Comparison of ENCODE assay signal across 22 mouse cellular contexts in the genomic region with DNA sequence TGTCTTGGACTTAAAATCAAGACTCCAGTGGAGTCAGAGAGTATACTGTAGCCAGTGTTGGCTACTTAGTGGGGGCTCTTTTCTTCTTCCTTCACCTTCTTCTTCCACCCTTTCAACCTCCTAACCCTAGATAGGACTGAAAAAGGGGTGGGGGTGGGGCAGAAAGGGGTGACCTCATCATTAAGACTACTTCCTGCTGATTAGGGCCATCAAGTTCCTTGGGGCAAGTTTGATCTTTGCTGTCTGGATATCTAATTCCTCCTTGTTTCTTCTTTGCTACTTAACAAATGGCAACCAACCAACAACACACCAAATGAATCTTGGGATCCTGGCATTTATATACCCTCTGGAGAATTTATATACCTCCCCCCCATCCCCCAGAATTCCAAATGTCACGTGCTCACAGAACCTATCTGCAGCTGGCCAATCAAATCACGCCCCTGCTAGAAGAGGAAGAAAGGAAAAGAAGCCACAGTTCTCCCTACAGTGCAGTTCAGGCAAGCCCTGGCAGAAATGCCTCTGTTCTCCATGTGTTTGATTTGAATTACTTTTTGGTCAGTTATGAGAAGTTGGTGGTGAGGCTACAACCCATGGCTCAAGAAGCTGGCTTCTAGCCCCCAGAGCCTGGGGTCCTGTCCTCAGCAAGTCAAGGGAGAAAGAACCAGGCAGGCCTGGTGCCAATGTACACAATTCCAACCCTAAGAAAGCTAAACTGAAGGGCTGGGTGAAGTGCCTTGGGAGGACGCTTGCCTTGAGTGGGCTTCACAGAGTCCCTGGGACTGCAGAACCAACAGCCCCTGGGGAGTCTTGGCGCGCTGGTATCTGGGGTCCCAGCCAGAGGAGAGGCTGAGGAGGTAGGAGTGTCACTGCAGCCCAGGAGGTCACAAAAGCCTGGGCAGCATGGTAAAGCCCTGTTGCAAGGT. TPM values are rescaled to one million over a fixed set of nuclear protein-coding genes. Genes with fewer than 3 reads are reported as not detected.
DNase-seq lines count a peak whose midpoint lies in the region; ATAC-seq and TF ChIP-seq lines count a peak whose summit lies in the region.
"Had no signal": no experiment of that assay in that cellular context is flagged by ENCODE, and none has a peak within 500 bp of the region (broad histone marks: within the 10 kb centered on the region; RNA-seq: fewer than 3 reads in every experiment).

No protein-coding gene starts in this region.

- 70% methylated on average over 5 of the region's 5 CpGs for WGBS in intestine, postnatal 0 days
- WGBS in intestine, embryonic 15.5 days, result 65% methylated on average over 5 of the region's 5 CpGs
- 54% methylated on average over 5 of the region's 5 CpGs for WGBS in lung, postnatal 0 days

- no peak overlapping the region for H3K4me2 ChIP-seq in intestine, postnatal 0 days (replicated peaks; ENCODE audit: low read depth)
- no peak overlapping the region for H3K4me2 ChIP-seq in intestine, embryonic 15.5 days (replicated peaks)
- H3K4me2 ChIP-seq in lung, postnatal 0 days (replicated peaks; ENCODE audit: low read depth, low read length), result no peak overlapping the region
- H3K4me2 ChIP-seq: embryonic facial prominence, embryonic 12.5 days; forebrain, embryonic 13.5 days; hindbrain, embryonic 13.5 days; midbrain, embryonic 11.5 days had no signal

- ATAC-seq in intestine, postnatal 0 days, result no peak
- no peak for ATAC-seq in intestine, embryonic 15.5 days
- ATAC-seq in lung, postnatal 0 days, result peak; percentile 71
- ATAC-seq: forebrain, embryonic 13.5 days; inflammation-experienced regulatory T-cells, adult 6 months had no signal

- no peaks in the 10 kb centered on the region for H3K4me1 ChIP-seq in intestine, postnatal 0 days (replicated peaks; ENCODE audit: control insufficient read depth, insufficient read depth, low read length)
- peaks cover 26% of the 10 kb centered on the region for H3K4me1 ChIP-seq in intestine, embryonic 15.5 days (replicated peaks)
- H3K4me1 ChIP-seq in MEL (ENCODE audit: control insufficient read depth in 1 of 2, insufficient read depth in 2 of 2, low read length in 2 of 2), result peaks cover 10 to 37% of the 10 kb centered on the region in 2 experiments
- H3K4me1 ChIP-seq in bone marrow macrophage, adult 2 months (ENCODE audit: control insufficient read depth, insufficient read depth, low read length), result peaks cover 8% of the 10 kb centered on the region
- peaks cover 12% of the 10 kb centered on the region; the same call in 1 of the 2 replicates for H3K4me1 ChIP-seq in lung, postnatal 0 days (ENCODE audit: insufficient read depth, low read depth, low read length)

- H3K79me2 ChIP-seq in MEL (ENCODE audit: control insufficient read depth, insufficient read depth, low read length, poor library complexity), result peaks cover 6% of the 10 kb centered on the region; the same call in 1 of the 2 replicates

- no peak for TF ChIP-seq RAD21 in MEL (IDR thresholded peaks at IDR 0.05; ENCODE audit: low read depth, low read length)

- no peak overlapping the region for H3K9ac ChIP-seq in intestine, postnatal 0 days (ENCODE audit: low read depth, low read length)
- no peak overlapping the region for H3K9ac ChIP-seq in intestine, embryonic 15.5 days
- no peak overlapping the region for H3K9ac ChIP-seq in MEL (ENCODE audit: control insufficient read depth, low read depth, low read length, poor library complexity, severe bottlenecking)
- H3K9ac ChIP-seq in lung, postnatal 0 days (replicated peaks; ENCODE audit: low read depth), result no peak overlapping the region
- H3K9ac ChIP-seq: embryonic facial prominence, embryonic 12.5 days; forebrain, embryonic 13.5 days; hindbrain, embryonic 13.5 days had no signal

- TF ChIP-seq EP300 in MEL (IDR thresholded peaks at IDR 0.05; ENCODE audit: low read depth in 1 of 2, low read length in 2 of 2), result peak in 1 of 2 experiments; percentile 32; a peak in 1 of 4 replicates
- TF ChIP-seq EP300 in lung, postnatal 0 days (IDR thresholded peaks at IDR 0.05), result no peak

- peak in 1 of 2 experiments; percentile 43; a peak in 1 of 4 replicates for TF ChIP-seq POLR2A in MEL (IDR thresholded peaks at IDR 0.05; ENCODE audit: control insufficient read depth in 1 of 2, insufficient read depth in 1 of 2, low read depth in 1 of 2, low read length in 2 of 2, poor library complexity in 1 of 2)
- no peak for TF ChIP-seq POLR2A in bone marrow macrophage, adult 2 months (IDR thresholded peaks at IDR 0.05; ENCODE audit: borderline replicate concordance, low read depth, low read length)

- H3K36me3 ChIP-seq in intestine, postnatal 0 days (ENCODE audit: control insufficient read depth, insufficient read depth), result no peaks in the 10 kb centered on the region
- H3K36me3 ChIP-seq in intestine, embryonic 15.5 days, result no peaks in the 10 kb centered on the region
- H3K36me3 ChIP-seq in MEL (ENCODE audit: control insufficient read depth in 1 of 2, insufficient read depth in 2 of 2, low read length in 2 of 2), result peaks cover 0 to 24% of the 10 kb centered on the region in 2 experiments; a peak in 2 of 4 replicates
- H3K36me3 ChIP-seq in lung, postnatal 0 days (ENCODE audit: insufficient read depth, low read length), result no peaks in the 10 kb centered on the region

- H3K27ac ChIP-seq in intestine, postnatal 0 days (ENCODE audit: low read depth, low read length), result peak overlapping the region; percentile 35
- H3K27ac ChIP-seq in intestine, embryonic 15.5 days, result no peak overlapping the region
- H3K27ac ChIP-seq in MEL (ENCODE audit: control insufficient read depth, low read depth, low read length), result peak overlapping the region; percentile 17; the same call in 1 of the 2 replicates
- H3K27ac ChIP-seq in bone marrow macrophage, adult 2 months (ENCODE audit: insufficient read depth, low read depth, low read length), result peak overlapping the region; percentile 28
- H3K27ac ChIP-seq in lung, postnatal 0 days (ENCODE audit: low read length), result no peak overlapping the region
- H3K27ac ChIP-seq: embryonic facial prominence, embryonic 12.5 days; forebrain, embryonic 13.5 days; hindbrain, embryonic 13.5 days; macrophage had no signal

- no peaks in the 10 kb centered on the region for H3K9me3 ChIP-seq in intestine, postnatal 0 days (ENCODE audit: control insufficient read depth)
- H3K9me3 ChIP-seq in intestine, embryonic 15.5 days, result no peaks in the 10 kb centered on the region
- no peaks in the 10 kb centered on the region for H3K9me3 ChIP-seq in MEL (replicated peaks; ENCODE audit: insufficient read depth, low read length)
- no peaks in the 10 kb centered on the region for H3K9me3 ChIP-seq in lung, postnatal 0 days (ENCODE audit: low read length)
- H3K9me3 ChIP-seq: embryonic facial prominence, embryonic 12.5 days; forebrain, embryonic 13.5 days; hindbrain, embryonic 13.5 days had no signal

- DNase-seq in MEL (ENCODE audit: low read depth, low spot score), result peak; percentile 71
- DNase-seq in lung, postnatal 0 days (ENCODE audit: low spot score), result peak; percentile 77
- no peak for DNase-seq in urinary bladder, postnatal 10 days (ENCODE audit: low spot score)
- DNase-seq in embryo, embryonic 9.5 days (ENCODE audit: extremely low spot score), result no peak
- DNase-seq: adrenal gland, adult 2 months; cerebellum, adult 9-10 months; gastrocnemius, postnatal 36 days; kidney, adult 9 months; left cerebral cortex, postnatal 4 days; liver; retina, postnatal 1 day; thymus, postnatal 25 days had no signal

- H3K27me3 ChIP-seq in intestine, postnatal 0 days (replicated peaks; ENCODE audit: control insufficient read depth, insufficient read depth, low read length), result no peaks in the 10 kb centered on the region
- no peaks in the 10 kb centered on the region for H3K27me3 ChIP-seq in intestine, embryonic 15.5 days (replicated peaks)
- H3K27me3 ChIP-seq in MEL (ENCODE audit: control insufficient read depth in 1 of 2, insufficient read depth in 2 of 2, low read length in 2 of 2), result no peaks in the 10 kb centered on the region
- H3K27me3 ChIP-seq in lung, postnatal 0 days (replicated peaks; ENCODE audit: insufficient read depth, low read length), result no peaks in the 10 kb centered on the region
- H3K27me3 ChIP-seq: embryonic facial prominence, embryonic 12.5 days; forebrain, embryonic 13.5 days; hindbrain, embryonic 13.5 days had no signal

- no peak overlapping the region for H3K4me3 ChIP-seq in intestine, postnatal 0 days (ENCODE audit: low read depth, low read length)
- no peak overlapping the region for H3K4me3 ChIP-seq in intestine, embryonic 15.5 days (replicated peaks)
- no peak overlapping the region for H3K4me3 ChIP-seq in MEL (ENCODE audit: control insufficient read depth in 1 of 2, insufficient read depth in 1 of 2, low read depth in 2 of 2, low read length in 2 of 2)
- no peak overlapping the region for H3K4me3 ChIP-seq in bone marrow macrophage, adult 2 months (ENCODE audit: insufficient read depth, low read length)
- no peak overlapping the region for H3K4me3 ChIP-seq in lung, postnatal 0 days (ENCODE audit: low read depth, low read length)
- H3K4me3 ChIP-seq: embryonic facial prominence, embryonic 12.5 days; erythroblast, embryonic 14.5 days; forebrain, embryonic 13.5 days; hindbrain, embryonic 13.5 days had no signal

- TF ChIP-seq CTCF in intestine, postnatal 0 days (IDR thresholded peaks at IDR 0.05; ENCODE audit: low read depth), result no peak
- no peak for TF ChIP-seq CTCF in MEL (IDR thresholded peaks at IDR 0.05 in 2 of 3, conservative IDR thresholded peaks at IDR 0.05 in 1 of 3; ENCODE audit: control insufficient read depth in 1 of 3, insufficient read depth in 1 of 3, low read depth in 2 of 3, low read length in 3 of 3, poor library complexity in 1 of 3, severe bottlenecking in 1 of 3)
- no peak for TF ChIP-seq CTCF in bone marrow macrophage, adult 2 months (IDR thresholded peaks at IDR 0.05; ENCODE audit: low read depth, low read length)
- TF ChIP-seq CTCF in lung, postnatal 0 days (IDR thresholded peaks at IDR 0.05), result no peak

RNA-seq across cellular contexts. Expression of gene Adgrl1, which starts 12.2 kb away (rescaled TPM):
- 4.4 and 5.6 TPM in 2 replicates for polyA plus RNA-seq in intestine, postnatal 0 days (2015; fragmentation: Nextera tagmentation; extraction: Ambion mirVana)
- polyA plus RNA-seq in intestine, embryonic 15.5 days (2015; fragmentation: Nextera tagmentation; extraction: Ambion mirVana), result 11.0 and 13.4 TPM in 2 replicates
- total RNA-seq in MEL (2012; rRNA removed), result 17.7 and 21.7 TPM in 2 replicates
- 10 to 100 TPM in 1 of 2 experiments, not detected in 1; 35.3 TPM for polyA plus RNA-seq in MEL (2012; ENCODE audit: insufficient read depth in 1 of 2, insufficient read length in 2 of 2, low read depth in 1 of 2, low replicate concordance in 2 of 2, missing spikeins in 1 of 2)
- polyA plus RNA-seq in bone marrow macrophage, adult 2 months (2012; ENCODE audit: insufficient read depth, insufficient read length, missing spikeins), result 0.31 and 2.0 TPM in 2 replicates
- polyA plus RNA-seq in lung, postnatal 0 days (2015; fragmentation: Nextera tagmentation; extraction: Ambion mirVana), result 11.4 and 14.3 TPM in 2 replicates

RNA-seq across cellular contexts. Expression of gene Gm10644, which starts 42.9 kb away (rescaled TPM):
- polyA plus RNA-seq in intestine, postnatal 0 days (2015; fragmentation: Nextera tagmentation; extraction: Ambion mirVana), result 0.09 and 0.12 TPM in 2 replicates
- 0.44 and 0.47 TPM in 2 replicates for polyA plus RNA-seq in intestine, embryonic 15.5 days (2015; fragmentation: Nextera tagmentation; extraction: Ambion mirVana)
- total RNA-seq in MEL (2012; rRNA removed), result 0.29 and 0.35 TPM in 2 replicates
- polyA plus RNA-seq in MEL (2012; ENCODE audit: insufficient read depth in 1 of 2, insufficient read length in 2 of 2, low read depth in 1 of 2, low replicate concordance in 2 of 2, missing spikeins in 1 of 2), result under 1 TPM in 1 of 2 experiments, not detected in 1; 0.49 TPM
- 0.98 and 1.3 TPM in 2 replicates for polyA plus RNA-seq in bone marrow macrophage, adult 2 months (2012; ENCODE audit: insufficient read depth, insufficient read length, missing spikeins)
- 0.12 and 0.36 TPM in 2 replicates for polyA plus RNA-seq in lung, postnatal 0 days (2015; fragmentation: Nextera tagmentation; extraction: Ambion mirVana)
- polyA plus RNA-seq: erythroblast, embryonic 14.5 days had no signal

RNA-seq across cellular contexts. Expression of gene Asf1b, which starts 43.2 kb away (rescaled TPM):
- 13.8 and 16.0 TPM in 2 replicates for polyA plus RNA-seq in intestine, postnatal 0 days (2015; fragmentation: Nextera tagmentation; extraction: Ambion mirVana)
- polyA plus RNA-seq in intestine, embryonic 15.5 days (2015; fragmentation: Nextera tagmentation; extraction: Ambion mirVana), result 57.8 and 60.9 TPM in 2 replicates
- total RNA-seq in MEL (2012; rRNA removed), result 84.3 and 90.4 TPM in 2 replicates
- polyA plus RNA-seq in MEL (2012; ENCODE audit: insufficient read depth in 1 of 2, insufficient read length in 2 of 2, low read depth in 1 of 2, low replicate concordance in 2 of 2, missing spikeins in 1 of 2), result 100 to 1,000 TPM; 113 to 137 TPM
- 41.3 and 42.9 TPM in 2 replicates for polyA plus RNA-seq in bone marrow macrophage, adult 2 months (2012; ENCODE audit: insufficient read depth, insufficient read length, missing spikeins)
- polyA plus RNA-seq in lung, postnatal 0 days (2015; fragmentation: Nextera tagmentation; extraction: Ambion mirVana), result 7.1 and 8.0 TPM in 2 replicates

Comparison
In these comparisons a context has a peak if more than half of its experiments do, and no peak if none do; other contexts are left out.
1. H3K27ac ChIP-seq: peak in intestine, postnatal 0 days (single experiment), MEL (single experiment) and bone marrow macrophage, adult 2 months (single experiment); none in intestine, embryonic 15.5 days (single experiment) and lung, postnatal 0 days (single experiment).
2. DNase-seq: peak in MEL (single experiment) and lung, postnatal 0 days (single experiment); none in urinary bladder, postnatal 10 days (single experiment) and embryo, embryonic 9.5 days (single experiment).